Mouse (Mus musculus) urinary bladder, postnatal 36 days (tissue): Measurements from ENCODE around the gene Cox10.

ENCODE experiments used
- DNase-seq, 2 experiments: peaks; one replicate each; pipeline ENCODE4 v3.0.0; 2022; ENCODE audit warnings: low spot score in 2 of 2, mixed read lengths in 1 of 2

Cox10 gene

DNA sequence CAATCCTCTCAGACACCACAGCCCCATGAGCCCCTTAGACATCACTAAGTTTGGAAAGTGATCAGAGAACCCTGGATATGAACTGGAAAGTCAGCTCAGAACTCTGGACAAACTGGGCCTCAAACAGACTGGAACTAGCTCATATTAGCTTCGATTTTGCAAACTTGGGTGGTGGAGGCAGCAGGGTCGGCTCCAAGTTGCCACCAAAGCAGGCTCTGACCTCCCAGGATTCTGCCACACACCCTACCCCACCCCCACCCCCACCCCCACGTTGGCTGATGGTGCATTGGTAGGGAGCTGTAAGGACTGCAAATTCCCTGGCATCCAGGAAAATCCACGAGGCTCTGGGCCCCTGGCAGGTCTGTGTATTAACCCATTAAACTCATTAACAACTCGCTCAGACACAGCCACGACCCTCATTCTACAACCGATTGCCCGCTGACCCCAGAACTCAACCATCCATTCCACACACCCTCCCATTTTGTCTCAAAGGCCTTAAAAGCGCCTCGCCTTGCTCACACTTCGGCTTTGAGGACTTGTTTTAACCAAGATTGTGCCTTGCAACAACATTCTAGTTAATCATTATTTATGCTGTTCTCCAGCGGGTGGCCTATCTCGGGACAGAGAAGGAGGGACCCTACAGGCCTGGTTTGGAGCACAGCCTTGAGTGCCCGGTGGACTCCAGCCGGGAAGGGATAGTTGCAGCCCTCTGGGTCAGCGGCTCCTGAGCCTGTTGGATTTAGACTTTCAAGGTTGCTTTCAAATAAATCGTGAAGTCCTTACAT lies 160.8 kb downstream of the Cox10 start:
- no peak for DNase-seq

DNA sequence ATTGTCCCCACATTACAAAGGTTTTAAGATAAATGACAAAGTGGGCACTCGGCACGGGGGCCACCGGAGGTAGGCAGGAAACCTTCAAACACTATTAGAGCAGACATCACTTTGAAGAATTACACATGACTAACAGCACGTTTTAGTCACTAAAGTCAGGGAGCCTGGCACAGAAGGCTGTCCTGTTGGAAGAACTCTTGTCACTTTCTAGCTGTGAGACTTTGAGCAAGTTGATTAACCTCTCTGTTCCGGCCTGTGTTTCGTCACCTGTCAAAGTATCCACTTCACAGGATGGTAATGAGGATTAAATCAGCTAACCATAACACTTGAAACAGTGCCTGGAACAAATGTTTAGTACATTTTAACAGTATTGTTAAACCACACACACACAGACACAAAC lies 161.7 kb downstream of the Cox10 start:
- no peak for DNase-seq

DNA sequence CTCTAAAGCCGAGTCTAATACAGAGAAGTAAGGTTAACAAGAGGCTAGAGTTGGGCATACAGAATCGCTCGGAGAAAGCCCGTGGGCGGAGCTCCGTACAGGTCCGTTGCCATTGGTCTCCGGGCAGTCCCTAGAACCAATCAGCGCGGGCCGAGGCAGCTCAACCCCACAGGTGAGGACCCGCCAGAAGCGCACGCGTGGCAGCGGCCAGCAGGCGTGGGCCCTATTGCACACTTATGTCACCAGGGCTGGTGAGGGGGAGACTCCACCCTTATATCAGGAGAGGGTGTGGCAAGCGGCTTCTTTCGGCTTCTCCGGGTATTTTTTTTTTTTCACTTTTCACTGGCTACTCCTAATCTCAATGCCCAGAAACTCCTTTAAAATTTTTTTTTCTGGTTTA lies 164.9 kb downstream of the Cox10 start:
- DNase-seq = peak; percentile 56 to 81

DNA sequence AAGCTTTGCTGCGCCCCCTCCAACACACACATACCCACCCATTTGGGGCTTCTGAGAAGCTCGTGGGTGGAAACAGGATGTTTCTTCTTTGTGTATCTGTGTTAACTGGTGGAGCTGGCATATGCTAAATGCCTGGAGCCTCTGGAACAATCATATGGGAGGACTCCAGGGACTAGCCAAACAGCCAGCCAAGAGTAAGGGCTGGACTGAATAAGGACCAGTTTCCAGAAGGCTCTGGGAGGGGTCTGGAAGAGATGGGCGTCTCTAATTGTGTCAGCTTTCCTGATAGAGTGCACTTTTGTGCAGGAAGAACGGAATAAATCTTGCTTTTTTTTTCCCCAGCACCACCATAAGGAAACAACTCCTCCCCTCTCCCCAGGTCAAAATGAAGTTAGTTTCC lies 165.3 kb downstream of the Cox10 start:
- DNase-seq = no peak
